In the genomic region with DNA sequence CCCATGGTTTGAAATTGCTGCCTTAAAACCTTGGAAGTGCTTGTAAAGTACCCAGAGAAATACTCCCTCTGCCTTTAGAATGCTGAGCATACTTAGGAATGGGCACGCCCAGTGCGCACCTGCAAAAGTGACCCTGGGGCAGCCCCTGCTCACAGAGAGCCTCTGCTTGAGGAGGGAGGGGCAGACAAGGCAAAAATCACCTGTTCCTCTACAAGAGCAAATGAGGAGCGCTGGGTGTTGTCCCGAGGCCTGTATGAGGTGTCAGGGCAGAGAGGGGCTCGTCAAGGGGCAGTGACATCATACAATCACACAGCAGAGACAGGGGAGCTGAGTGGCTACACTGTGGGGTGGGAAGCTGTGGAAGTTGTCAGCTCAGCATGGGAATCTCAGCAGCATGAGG, we compare ENCODE assay signal across 32 mouse cellular contexts.
DNase-seq lines count a peak whose midpoint lies in the region; ATAC-seq and TF ChIP-seq lines count a peak whose summit lies in the region.
"Had no signal": no experiment of that assay in that cellular context is flagged by ENCODE, and none has a peak within 500 bp of the region (broad histone marks: within the 10 kb centered on the region; RNA-seq: fewer than 3 reads in every experiment).

No protein-coding gene starts in this region.

- peaks cover 42% of the 10 kb centered on the region for H3K4me1 ChIP-seq in heart, embryonic 12.5 days (replicated peaks)
- H3K4me1 ChIP-seq in lung, postnatal 0 days (ENCODE audit: insufficient read depth, low read depth, low read length) = no peaks in the 10 kb centered on the region
- H3K4me1 ChIP-seq: forebrain, embryonic 13.5 days; midbrain, embryonic 15.5 days had no signal

- no peak overlapping the region for H3K9ac ChIP-seq in heart, embryonic 12.5 days
- no peak overlapping the region for H3K9ac ChIP-seq in lung, postnatal 0 days (replicated peaks; ENCODE audit: low read depth)
- H3K9ac ChIP-seq: embryonic facial prominence, embryonic 15.5 days; forebrain, embryonic 13.5 days; heart, embryonic 15.5 days; hindbrain, embryonic 12.5 days; intestine, embryonic 15.5 days; liver, embryonic 14.5 days; midbrain, embryonic 15.5 days; neural tube, embryonic 15.5 days had no signal

- peaks cover 5% of the 10 kb centered on the region; the same call in 1 of the 2 replicates for H3K36me3 ChIP-seq in heart, embryonic 12.5 days
- peaks cover 14% of the 10 kb centered on the region for H3K36me3 ChIP-seq in lung, postnatal 0 days (ENCODE audit: insufficient read depth, low read length)
- H3K36me3 ChIP-seq: G1E; heart, embryonic 15.5 days; midbrain, embryonic 15.5 days had no signal

- H3K9me3 ChIP-seq in heart, embryonic 12.5 days (replicated peaks) = peaks cover 7% of the 10 kb centered on the region; the same call in 1 of the 2 replicates
- no peaks in the 10 kb centered on the region for H3K9me3 ChIP-seq in lung, postnatal 0 days (ENCODE audit: low read length)
- H3K9me3 ChIP-seq: forebrain, embryonic 13.5 days; heart, embryonic 15.5 days; hindbrain, embryonic 12.5 days; intestine, embryonic 15.5 days; midbrain, embryonic 15.5 days; neural tube, embryonic 15.5 days had no signal

- no peak for ATAC-seq in heart, embryonic 12.5 days (ENCODE audit: insufficient number of reproducible peaks, low FRiP score)
- 0 out of 2 replicates have a peak, but pooled peaks have one; percentile 12 for ATAC-seq in lung, postnatal 0 days
- ATAC-seq in erythroid progenitor cell, adult 5-6 weeks (replicated peaks; ENCODE audit: low FRiP score, poor library complexity, severe bottlenecking) = no peak
- ATAC-seq: CD4-positive, CD25-positive, alpha-beta regulatory T cell, adult 4 months; forebrain, embryonic 13.5 days; hindbrain, postnatal 0 days; intestine, embryonic 15.5 days; midbrain, embryonic 15.5 days had no signal

- H3K27me3 ChIP-seq in heart, embryonic 12.5 days (replicated peaks) = no peaks in the 10 kb centered on the region
- H3K27me3 ChIP-seq in lung, postnatal 0 days (replicated peaks; ENCODE audit: insufficient read depth, low read length) = no peaks in the 10 kb centered on the region
- H3K27me3 ChIP-seq: embryonic facial prominence, embryonic 15.5 days; forebrain, embryonic 13.5 days; heart, embryonic 15.5 days; hindbrain, embryonic 12.5 days; intestine, embryonic 15.5 days; midbrain, embryonic 15.5 days; neural tube, embryonic 15.5 days had no signal

- no peak for TF ChIP-seq EP300 in lung, postnatal 0 days (IDR thresholded peaks at IDR 0.05)

- no peak for DNase-seq in heart, adult 8-10 months (ENCODE audit: low spot score)
- peak; percentile 7 for DNase-seq in lung, postnatal 0 days (ENCODE audit: low spot score)
- DNase-seq in lung, postnatal 10 days = no peak
- DNase-seq in ES-CJ7 (ENCODE audit: low read depth, low spot score) = peak; percentile 30
- no peak for DNase-seq in B cell, adult 2 months
- DNase-seq: adrenal gland, postnatal 36 days; cerebellum, adult 18-20 months; cerebellum, postnatal 10 days; gastrocnemius, postnatal 10 days; heart, postnatal 36 days; kidney, adult 9 months; kidney, postnatal 14 days; liver; lung, adult 2 months; lung, postnatal 4 days; retina, postnatal 1 day; right cerebral cortex, postnatal 14 days; thymus, adult 18-20 months; thymus, postnatal 25 days had no signal

- no peak for TF ChIP-seq CTCF in lung, postnatal 0 days (IDR thresholded peaks at IDR 0.05)

- 0 out of 2 replicates have a peak overlapping the region, but pooled peaks have one; percentile 44 for H3K27ac ChIP-seq in heart, embryonic 12.5 days (ENCODE audit: poor library complexity, severe bottlenecking)
- H3K27ac ChIP-seq in lung, postnatal 0 days (ENCODE audit: low read length) = no peak overlapping the region
- H3K27ac ChIP-seq: forebrain, embryonic 13.5 days; heart, embryonic 15.5 days; hindbrain, embryonic 12.5 days; hindbrain, postnatal 0 days; intestine, embryonic 15.5 days; liver, embryonic 14.5 days; midbrain, embryonic 15.5 days; neural tube, embryonic 15.5 days had no signal

- H3K4me3 ChIP-seq in heart, embryonic 12.5 days = no peak overlapping the region
- no peak overlapping the region for H3K4me3 ChIP-seq in lung, postnatal 0 days (ENCODE audit: low read depth, low read length)
- H3K4me3 ChIP-seq: embryonic facial prominence, embryonic 15.5 days; forebrain, embryonic 13.5 days; heart, embryonic 15.5 days; hindbrain, embryonic 12.5 days; intestine, embryonic 15.5 days; midbrain, embryonic 15.5 days; neural tube, embryonic 15.5 days had no signal

- H3K4me2 ChIP-seq in heart, embryonic 12.5 days = no peak overlapping the region
- H3K4me2 ChIP-seq in lung, postnatal 0 days (replicated peaks; ENCODE audit: low read depth, low read length) = no peak overlapping the region
- H3K4me2 ChIP-seq: embryonic facial prominence, embryonic 15.5 days; forebrain, embryonic 13.5 days; heart, embryonic 15.5 days; hindbrain, embryonic 12.5 days; intestine, embryonic 15.5 days; midbrain, embryonic 15.5 days; neural tube, embryonic 15.5 days had no signal

- 61% methylated on average over 5 of the region's 5 CpGs for WGBS in heart, embryonic 12.5 days
- WGBS in lung, postnatal 0 days = 65% methylated on average over 5 of the region's 5 CpGs

Comparison
In these comparisons a context has a peak if more than half of its experiments do, and no peak if none do; other contexts are left out.
1. DNase-seq: peak in lung, postnatal 0 days (single experiment) and ES-CJ7 (single experiment); none in heart, adult 8-10 months (single experiment), lung, postnatal 10 days (single experiment) and B cell, adult 2 months (0 of 2).